Mouse (Mus musculus) midbrain, embryonic 10.5 days (tissue): ENCODE data around the gene Enc1. TPM values are rescaled to one million over a fixed set of nuclear protein-coding genes. Genes with fewer than 3 reads are reported as not detected.

ENCODE experiments used
- DNase-seq: peaks from one replicate; pipeline ENCODE4 v3.0.0-alpha.2; 2017; ENCODE audit warnings: low spot score
- H3K27ac ChIP-seq: fragments of 300-500 bp; sonication (generic); replicated peaks from 2 replicates; pipeline ENCODE4 v1.5.1; 2016; ENCODE audit warnings: mild to moderate bottlenecking
- H3K27me3 ChIP-seq: fragments of 300-500 bp; sonication (generic); 2 replicates; pipeline ENCODE4 v1.6.1; 2016; ENCODE audit warnings: low read depth, mild to moderate bottlenecking; ENCODE audit not compliant: poor library complexity, severe bottlenecking
- H3K36me3 ChIP-seq: fragments of 300-500 bp; sonication (generic); 2 replicates; pipeline ENCODE4 v1.6.1; 2016; ENCODE audit warnings: mild to moderate bottlenecking, moderate library complexity
- H3K4me1 ChIP-seq: fragments of 300-500 bp; sonication (generic); 2 replicates; pipeline ENCODE4 v1.6.1; 2016
- H3K4me3 ChIP-seq: fragments of 300-500 bp; sonication (generic); 2 replicates; pipeline ENCODE4 v1.5.1; 2016; ENCODE audit warnings: mild to moderate bottlenecking, moderate library complexity
- H3K9me3 ChIP-seq: fragments of 300-500 bp; sonication (generic); replicated peaks from 2 replicates; pipeline ENCODE4 v1.6.1; 2016; ENCODE audit warnings: mild to moderate bottlenecking
- WGBS: fragments of 180-500 bp; shearing (Covaris S2); methylation state at CpG from one replicate; pipeline ENCODE4 v1.1.7; 2016; 5-methylcytosine and 5-hydroxymethylcytosine counted together
- polyA plus RNA-seq: library from polyadenylated mRNA; unstranded; fragments of >200 nt; fragmentation: Nextera tagmentation; extraction: Ambion mirVana; gene quantifications from 2 replicates; pipeline ENCODE4 v1.2.1, GENCODE M21; 2016

Enc1 gene
- polyA plus RNA-seq, result 7.5 and 11.2 TPM in 2 replicates

- peak; percentile 94 for DNase-seq
- peaks cover 17% of the 10 kb centered on the region for H3K36me3 ChIP-seq
- under 1% methylated on average over 86 of the region's 89 CpGs for WGBS
- H3K4me1 ChIP-seq, result peaks cover 71% of the 10 kb centered on the region
- H3K9me3 ChIP-seq, result no peaks in the 10 kb centered on the region
- peaks cover 34% of the 10 kb centered on the region for H3K27me3 ChIP-seq
- H3K27ac ChIP-seq, result peak within 1 kb of the TSS; percentile 99
- H3K4me3 ChIP-seq, result peak within 1 kb of the TSS; percentile 90
These were observed at the start of gene Enc1 for GRCm38 (mm10) chr13:97240965-97241786. TSS of gene Enc1 (plus strand) at chr13:97241105.

GRCm38 (mm10) chr13:97192649-97193048, 48.3 kb upstream of the Enc1 start:
- peaks cover 12% of the 10 kb centered on the region for H3K4me1 ChIP-seq
- H3K27me3 ChIP-seq, result peaks cover 12% of the 10 kb centered on the region
- 94% methylated on average over 11 of the region's 11 CpGs for WGBS
- H3K4me3 ChIP-seq, result no peak overlapping the region
- H3K9me3 ChIP-seq, result no peaks in the 10 kb centered on the region
- H3K27ac ChIP-seq, result no peak overlapping the region
- no peak for DNase-seq
- H3K36me3 ChIP-seq, result 0 out of 2 replicates have a peak, but pooled peaks cover 4% of the 10 kb centered on the region

- Histone ChIP-seq H3K4me1 (peaks cover 19% of the 10 kb centered on the region), H3K27ac (no peak overlapping the region), H3K27me3 (peaks cover 12% of the 10 kb centered on the region), H3K4me3 (no peak overlapping the region), H3K9me3 (no peaks in the 10 kb centered on the region), H3K36me3 (0 out of 2 replicates have a peak, but pooled peaks cover 4% of the 10 kb centered on the region)
- whole genome bisulfite sequencing, result 76% methylated on average over 7 of the region's 7 CpGs
- DNase-seq, result no peak
These were observed 47.5 kb upstream of the Enc1 start for GRCm38 (mm10) chr13:97193420-97193819.

GRCm38 (mm10) chr13:97196186-97196924, 44.5 kb upstream of the Enc1 start:
- no peak overlapping the region for H3K4me3 ChIP-seq
- no peak overlapping the region for H3K27ac ChIP-seq
- peaks cover 12% of the 10 kb centered on the region for H3K27me3 ChIP-seq
- DNase-seq, result no peak
- 69% methylated on average over 12 of the region's 12 CpGs for WGBS
- peaks cover 22% of the 10 kb centered on the region for H3K4me1 ChIP-seq
- no peaks in the 10 kb centered on the region for H3K9me3 ChIP-seq
- H3K36me3 ChIP-seq, result no peaks in the 10 kb centered on the region

- Histone ChIP-seq H3K27ac (no peak overlapping the region), H3K4me1 (peaks cover 22% of the 10 kb centered on the region), H3K36me3 (no peaks in the 10 kb centered on the region), H3K4me3 (no peak overlapping the region), H3K27me3 (peaks cover 12% of the 10 kb centered on the region), H3K9me3 (no peaks in the 10 kb centered on the region)
- DNase-seq, result no peak
- 92% methylated on average over 2 of the region's 2 CpGs for WGBS
These were observed 44.0 kb upstream of the Enc1 start for GRCm38 (mm10) chr13:97196925-97197218.

GRCm38 (mm10) chr13:97197932-97198562, 42.9 kb upstream of the Enc1 start, which contains the start of gene Hexb:
TSS of gene Hexb (minus strand) at chr13:97198357.
- H3K27ac ChIP-seq, result peak within 1 kb of the TSS; percentile 89
- no peaks in the 10 kb centered on the region for H3K9me3 ChIP-seq
- H3K4me1 ChIP-seq, result peaks cover 22% of the 10 kb centered on the region
- DNase-seq, result peak; percentile 90
- no peaks in the 10 kb centered on the region for H3K36me3 ChIP-seq
- H3K4me3 ChIP-seq, result peak within 1 kb of the TSS; percentile 72
- peaks cover 12% of the 10 kb centered on the region for H3K27me3 ChIP-seq
- WGBS, result under 1% methylated on average over 45 of the region's 45 CpGs

GRCm38 (mm10) chr13:97199123-97199522, 41.8 kb upstream of the Enc1 start:
- 82% methylated on average over 2 of the region's 2 CpGs for WGBS
- Histone ChIP-seq H3K9me3 (no peaks in the 10 kb centered on the region), H3K27ac (no peak overlapping the region), H3K36me3 (no peaks in the 10 kb centered on the region), H3K4me3 (no peak overlapping the region), H3K27me3 (peaks cover 12% of the 10 kb centered on the region), H3K4me1 (peaks cover 22% of the 10 kb centered on the region)
- DNase-seq, result no peak

- no peak overlapping the region for H3K27ac ChIP-seq
- peaks cover 12% of the 10 kb centered on the region for H3K27me3 ChIP-seq
- H3K9me3 ChIP-seq, result no peaks in the 10 kb centered on the region
- no peak for DNase-seq
- H3K4me3 ChIP-seq, result no peak overlapping the region
- peaks cover 29% of the 10 kb centered on the region for H3K4me1 ChIP-seq
- H3K36me3 ChIP-seq, result no peaks in the 10 kb centered on the region
- WGBS, result 81% methylated on average over 7 of the region's 7 CpGs
These were observed 39.8 kb upstream of the Enc1 start for GRCm38 (mm10) chr13:97201076-97201475.

- 84% methylated on average over 4 of the region's 4 CpGs for WGBS
- no peak overlapping the region for H3K4me3 ChIP-seq
- H3K27ac ChIP-seq, result no peak overlapping the region
- no peaks in the 10 kb centered on the region for H3K36me3 ChIP-seq
- peaks cover 7% of the 10 kb centered on the region for H3K27me3 ChIP-seq
- H3K9me3 ChIP-seq, result no peaks in the 10 kb centered on the region
- H3K4me1 ChIP-seq, result peaks cover 23% of the 10 kb centered on the region
- no peak for DNase-seq
These were observed 39.0 kb upstream of the Enc1 start for GRCm38 (mm10) chr13:97201896-97202295.

GRCm38 (mm10) chr13:97205052-97205701, 35.7 kb upstream of the Enc1 start:
- no peaks in the 10 kb centered on the region for H3K36me3 ChIP-seq
- WGBS, result 15% methylated on average over 18 of the region's 18 CpGs
- H3K4me3 ChIP-seq, result peak overlapping the region; percentile 50
- no peaks in the 10 kb centered on the region for H3K9me3 ChIP-seq
- DNase-seq, result peak; percentile 72
- peaks cover 13% of the 10 kb centered on the region; the same call in 1 of the 2 replicates for H3K4me1 ChIP-seq
- no peaks in the 10 kb centered on the region for H3K27me3 ChIP-seq
- H3K27ac ChIP-seq, result peak overlapping the region; percentile 33

GRCm38 (mm10) chr13:97206046-97206445, 34.9 kb upstream of the Enc1 start:
- Histone ChIP-seq H3K27me3 (no peaks in the 10 kb centered on the region), H3K9me3 (no peaks in the 10 kb centered on the region), H3K36me3 (no peaks in the 10 kb centered on the region), H3K4me3 (no peak overlapping the region), H3K4me1 (peaks cover 13% of the 10 kb centered on the region; the same call in 1 of the 2 replicates), H3K27ac (no peak overlapping the region)
- 84% methylated on average over 2 of the region's 2 CpGs for WGBS
- no peak for DNase-seq

- 85% methylated on average over 7 of the region's 7 CpGs for WGBS
- no peak overlapping the region for H3K4me3 ChIP-seq
- no peaks in the 10 kb centered on the region for H3K27me3 ChIP-seq
- no peaks in the 10 kb centered on the region for H3K36me3 ChIP-seq
- no peak for DNase-seq
- no peak overlapping the region for H3K27ac ChIP-seq
- peaks cover 13% of the 10 kb centered on the region; the same call in 1 of the 2 replicates for H3K4me1 ChIP-seq
- H3K9me3 ChIP-seq, result no peaks in the 10 kb centered on the region
These were observed 33.3 kb upstream of the Enc1 start for GRCm38 (mm10) chr13:97207472-97208111.
